Comparison of ENCODE assay signal across 18 mouse cellular contexts in the genomic region with DNA sequence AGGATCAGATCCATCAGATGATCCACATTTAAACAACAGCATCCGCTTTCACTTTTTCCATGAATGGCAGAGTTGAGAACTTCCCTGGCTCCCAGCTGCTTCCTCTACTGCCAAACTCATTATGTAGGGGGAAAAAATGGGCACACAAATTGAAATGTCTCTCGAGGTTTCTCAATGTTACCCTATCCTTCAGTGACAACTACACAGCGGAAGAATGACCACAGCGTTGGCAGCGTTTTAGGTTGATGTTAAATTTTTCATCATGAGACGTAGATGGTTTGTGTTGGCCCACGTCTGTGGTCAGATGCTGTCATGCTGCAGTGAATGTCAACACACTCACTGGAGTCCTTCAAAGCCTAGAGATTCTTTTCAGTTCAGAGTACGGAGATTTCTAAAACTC.
"Had no signal": no experiment of that assay in that cellular context is flagged by ENCODE, and none has a peak within 500 bp of the region (broad histone marks: within the 10 kb centered on the region; RNA-seq: fewer than 3 reads in every experiment).

No protein-coding gene starts in this region.

- H3K9me3 ChIP-seq: liver, embryonic 12.5 days; lung, embryonic 15.5 days; midbrain, embryonic 10.5 days; midbrain, embryonic 12.5 days; neural tube, embryonic 13.5 days; neural tube, embryonic 15.5 days had no signal

- H3K4me1 ChIP-seq: liver, embryonic 12.5 days; lung, embryonic 15.5 days; midbrain, embryonic 10.5 days; midbrain, embryonic 12.5 days; neural tube, embryonic 15.5 days had no signal

- DNase-seq: midbrain, embryonic 14.5 days; retina, postnatal 1 day; right cerebral cortex, adult 18-20 months; right cerebral cortex, postnatal 25 days; right cerebral cortex, postnatal 4 days; spleen, adult 18-20 months; thymus, adult 18-20 months; thymus, postnatal 14 days; thymus, postnatal 36 days had no signal

- H3K27ac ChIP-seq: liver, embryonic 12.5 days; liver, embryonic 14.5 days; lung, embryonic 15.5 days; midbrain, embryonic 10.5 days; midbrain, embryonic 12.5 days; neural tube, embryonic 13.5 days; neural tube, embryonic 15.5 days had no signal

- H3K27me3 ChIP-seq: liver, embryonic 12.5 days; lung, embryonic 15.5 days; midbrain, embryonic 12.5 days; neural tube, embryonic 13.5 days; neural tube, embryonic 15.5 days had no signal

- H3K4me2 ChIP-seq: liver, embryonic 12.5 days; lung, embryonic 15.5 days; midbrain, embryonic 12.5 days; neural tube, embryonic 13.5 days; neural tube, embryonic 15.5 days had no signal

- ATAC-seq: liver, embryonic 12.5 days; midbrain, embryonic 16.5 days had no signal

- H3K4me3 ChIP-seq: liver, embryonic 12.5 days; lung, embryonic 15.5 days; midbrain, embryonic 10.5 days; midbrain, embryonic 12.5 days; myocyte; neural tube, embryonic 13.5 days; neural tube, embryonic 15.5 days had no signal

- H3K9ac ChIP-seq: liver, embryonic 12.5 days; liver, embryonic 14.5 days; lung, embryonic 15.5 days; midbrain, embryonic 12.5 days; neural tube, embryonic 13.5 days; neural tube, embryonic 15.5 days had no signal

- H3K36me3 ChIP-seq: liver, embryonic 12.5 days; lung, embryonic 15.5 days; midbrain, embryonic 10.5 days; midbrain, embryonic 12.5 days; neural tube, embryonic 13.5 days; neural tube, embryonic 15.5 days had no signal
